In genomic region chr3:88950576-88951326, GRCm38 (mm10) we compare ENCODE assay signal across 8 mouse cellular contexts. TPM values are rescaled to one million over a fixed set of nuclear protein-coding genes. Genes with fewer than 3 reads are reported as not detected.
DNase-seq lines count a peak whose midpoint lies in the region; ATAC-seq lines count a peak whose summit lies in the region.

TSS of gene Ash1l (plus strand) at chr3:88950622.
TSS of gene Dap3 (minus strand) at chr3:88951181.

- H3K9me3 ChIP-seq in embryonic facial prominence, embryonic 13.5 days, result no peaks in the 10 kb centered on the region
- H3K9me3 ChIP-seq in limb, embryonic 12.5 days, result no peaks in the 10 kb centered on the region
- H3K9me3 ChIP-seq in midbrain, embryonic 14.5 days (ENCODE audit: control insufficient read depth, low read length), result no peaks in the 10 kb centered on the region

- WGBS in embryonic facial prominence, embryonic 13.5 days, result under 1% methylated on average over 40 of the region's 64 CpGs
- WGBS in limb, embryonic 12.5 days, result under 1% methylated on average over 42 of the region's 64 CpGs
- WGBS in midbrain, embryonic 14.5 days, result under 1% methylated on average over 43 of the region's 64 CpGs

- H3K4me3 ChIP-seq in embryonic facial prominence, embryonic 13.5 days, result peak within 1 kb of the TSS; percentile 92
- peak within 1 kb of the TSS; percentile 68 for H3K4me3 ChIP-seq in limb, embryonic 12.5 days (replicated peaks)
- peak within 1 kb of the TSS; percentile 90 for H3K4me3 ChIP-seq in midbrain, embryonic 14.5 days (replicated peaks; ENCODE audit: low read depth, low read length)

- H3K9ac ChIP-seq in embryonic facial prominence, embryonic 13.5 days, result peak within 1 kb of the TSS; percentile 97
- H3K9ac ChIP-seq in limb, embryonic 12.5 days (replicated peaks), result peak within 1 kb of the TSS; percentile 90
- H3K9ac ChIP-seq in midbrain, embryonic 14.5 days (replicated peaks; ENCODE audit: low read length), result peak within 1 kb of the TSS; percentile 88

- peak within 1 kb of the TSS; percentile 100 for H3K27ac ChIP-seq in embryonic facial prominence, embryonic 13.5 days
- H3K27ac ChIP-seq in limb, embryonic 12.5 days, result peak within 1 kb of the TSS; percentile 99
- peak within 1 kb of the TSS; percentile 99 for H3K27ac ChIP-seq in midbrain, embryonic 14.5 days (replicated peaks; ENCODE audit: low read depth, low read length)

- peaks cover 30% of the 10 kb centered on the region for H3K4me1 ChIP-seq in embryonic facial prominence, embryonic 13.5 days
- peaks cover 27% of the 10 kb centered on the region for H3K4me1 ChIP-seq in limb, embryonic 12.5 days (replicated peaks)
- H3K4me1 ChIP-seq in midbrain, embryonic 14.5 days (ENCODE audit: control insufficient read depth, insufficient read depth, low read length), result peaks cover 34% of the 10 kb centered on the region

- no peaks in the 10 kb centered on the region for H3K36me3 ChIP-seq in embryonic facial prominence, embryonic 13.5 days
- H3K36me3 ChIP-seq in limb, embryonic 12.5 days, result no peaks in the 10 kb centered on the region
- H3K36me3 ChIP-seq in midbrain, embryonic 14.5 days (ENCODE audit: control insufficient read depth, insufficient read depth, low read length), result no peaks in the 10 kb centered on the region

- peak within 1 kb of the TSS; percentile 67 for H3K4me2 ChIP-seq in embryonic facial prominence, embryonic 13.5 days
- H3K4me2 ChIP-seq in limb, embryonic 12.5 days, result peak within 1 kb of the TSS; percentile 79
- peak within 1 kb of the TSS; percentile 62 for H3K4me2 ChIP-seq in midbrain, embryonic 14.5 days (ENCODE audit: low read length)

- ATAC-seq in embryonic facial prominence, embryonic 13.5 days (ENCODE audit: insufficient number of reproducible peaks, insufficient read depth, low FRiP score, low TSS enrichment, low read depth), result peak; percentile 81
- peak; percentile 68 for ATAC-seq in limb, embryonic 12.5 days (ENCODE audit: insufficient number of reproducible peaks, insufficient read depth, low FRiP score, low TSS enrichment, low read depth)
- peak; percentile 80 for ATAC-seq in midbrain, embryonic 14.5 days (ENCODE audit: low FRiP score, low TSS enrichment)

- DNase-seq in 3T3-L1 (ENCODE audit: low read depth, low spot score), result peak; percentile 83
- peak; percentile 85 for DNase-seq in adrenal gland, postnatal 10 days
- DNase-seq in heart, adult 18-20 months, result peak; percentile 82 to 86
- peak; percentile 86 for DNase-seq in kidney, adult 18-20 months
- peak; percentile 85 for DNase-seq in midbrain, embryonic 14.5 days
- peak; percentile 62 to 74 for DNase-seq in spleen, postnatal 14 days (ENCODE audit: low spot score in 2 of 2)

- no peaks in the 10 kb centered on the region for H3K27me3 ChIP-seq in embryonic facial prominence, embryonic 13.5 days
- no peaks in the 10 kb centered on the region for H3K27me3 ChIP-seq in limb, embryonic 12.5 days
- no peaks in the 10 kb centered on the region for H3K27me3 ChIP-seq in midbrain, embryonic 14.5 days (ENCODE audit: control insufficient read depth, insufficient read depth, low read length)

RNA-seq across cellular contexts. Expression of gene Ash1l, which starts in this region (rescaled TPM):
- total RNA-seq in adrenal gland, postnatal 10 days (2021), result 10 to 100 TPM; 34.4 to 44.4 TPM
- polyA plus RNA-seq in embryonic facial prominence, embryonic 13.5 days (2015; fragmentation: Nextera tagmentation; extraction: Ambion mirVana), result 29.4 and 30.6 TPM in 2 replicates
- total RNA-seq in heart, adult 18-20 months (2021), result 10 to 100 TPM; 37.3 to 40.2 TPM
- polyA plus RNA-seq in limb, embryonic 12.5 days (2016; fragmentation: Nextera tagmentation; extraction: Ambion mirVana), result 23.4 and 26.1 TPM in 2 replicates
- polyA plus RNA-seq in midbrain, embryonic 14.5 days (2014; fragmentation: Nextera tagmentation; extraction: Ambion mirVana), result 22.5 and 24.9 TPM in 2 replicates

RNA-seq across cellular contexts. Expression of gene Dap3, which starts in this region (rescaled TPM):
- total RNA-seq in adrenal gland, postnatal 10 days (2021), result 100 to 1,000 TPM; 114 to 128 TPM
- 147 and 158 TPM in 2 replicates for polyA plus RNA-seq in embryonic facial prominence, embryonic 13.5 days (2015; fragmentation: Nextera tagmentation; extraction: Ambion mirVana)
- total RNA-seq in heart, adult 18-20 months (2021), result 100 to 1,000 TPM; 146 to 156 TPM
- 156 and 161 TPM in 2 replicates for polyA plus RNA-seq in limb, embryonic 12.5 days (2016; fragmentation: Nextera tagmentation; extraction: Ambion mirVana)
- 110 and 138 TPM in 2 replicates for polyA plus RNA-seq in midbrain, embryonic 14.5 days (2014; fragmentation: Nextera tagmentation; extraction: Ambion mirVana)

Comparison
In these comparisons a context has a peak if more than half of its experiments do, and no peak if none do; other contexts are left out.
1. Peak in every context shown above with its lines: DNase-seq, ATAC-seq, H3K4me3 ChIP-seq and H3K27ac ChIP-seq.